Mouse (Mus musculus) adrenal gland, postnatal 4 days (tissue): Measurements from ENCODE around the gene Krtap27-1. TPM values are rescaled to one million over a fixed set of nuclear protein-coding genes. Genes with fewer than 3 reads are reported as not detected.

ENCODE experiments used
- DNase-seq, 2 experiments: peaks; one replicate each; pipeline ENCODE4 v3.0.0; 2021 to 2022; ENCODE audit warnings: low spot score in 2 of 2, mixed read lengths in 2 of 2
- long read RNA-seq, 2 experiments: library from polyadenylated mRNA; stranded (forward); transcript quantifications; one replicate each; pipeline ENCODE4 v2.0.0; 2021
- total RNA-seq, 2 experiments: library from RNA; stranded (reverse); gene quantifications; 2 replicates each; pipeline ENCODE4 v1.2.3; 2021

Krtap27-1 gene
- total RNA-seq = not detected
- long read RNA-seq, experiment 1 = 0 reads
- long read RNA-seq, experiment 2 = 0 reads

DNA sequence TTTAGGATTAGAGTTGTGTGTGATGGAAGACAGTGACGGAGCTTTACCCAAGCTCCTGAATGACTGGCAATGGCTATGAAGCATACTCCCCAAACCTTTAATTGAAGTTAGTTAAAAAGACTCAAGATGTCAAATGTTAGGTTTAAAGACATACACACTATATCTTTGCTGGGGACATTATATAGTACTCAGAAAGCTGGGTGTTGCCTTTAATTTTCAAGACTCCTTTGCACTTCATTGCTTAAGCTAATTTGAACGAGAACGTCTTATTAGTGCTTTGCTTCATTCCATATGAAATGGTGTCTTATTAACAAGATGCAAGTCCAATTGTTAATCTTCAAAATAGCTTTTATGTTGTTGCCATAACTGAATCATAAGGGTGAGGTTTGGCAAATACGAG is at the start of gene Krtap27-1:
TSS of gene Krtap27-1 (minus strand) at position 101 of the 400 bp plus-strand sequence.
- DNase-seq = no peak

DNA sequence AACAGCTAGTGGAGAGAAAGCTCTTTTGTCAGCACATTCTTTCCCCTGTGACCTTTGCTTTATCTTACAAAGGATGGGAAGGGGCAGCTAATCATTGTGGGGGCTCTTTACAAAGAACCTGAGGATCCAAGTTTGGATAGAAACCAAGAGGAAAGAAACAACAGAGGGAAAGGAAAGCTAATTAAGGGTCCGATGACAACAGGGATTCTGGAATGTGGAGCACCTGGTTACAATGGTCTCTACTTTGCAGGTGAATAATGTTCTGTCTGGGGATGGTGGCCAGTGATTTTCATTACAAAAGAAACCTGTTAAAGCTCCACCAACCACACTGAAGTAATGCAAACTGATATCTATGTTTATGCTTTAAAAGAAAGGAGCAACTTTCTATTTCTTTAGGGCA is 48.6 kb upstream of the Krtap27-1 start:
- no peak for DNase-seq

DNA sequence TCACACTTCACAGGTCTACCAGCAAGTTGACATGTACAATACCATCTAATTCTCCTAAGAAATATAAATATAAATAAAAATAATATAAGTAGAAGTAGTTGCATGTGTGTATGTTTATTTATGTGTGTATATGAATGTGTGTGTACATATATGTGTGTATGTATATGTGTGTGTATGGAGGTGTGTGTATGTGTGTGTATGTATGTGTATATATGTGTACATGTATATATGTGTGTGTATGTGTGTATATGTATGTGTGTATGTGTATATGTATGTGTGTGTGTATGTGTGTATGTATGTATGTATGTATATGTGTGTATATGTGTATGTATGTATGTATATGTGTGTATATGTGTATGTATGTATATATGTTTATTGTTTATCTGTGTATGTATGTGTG is 45.1 kb upstream of the Krtap27-1 start:
- DNase-seq = no peak

DNA sequence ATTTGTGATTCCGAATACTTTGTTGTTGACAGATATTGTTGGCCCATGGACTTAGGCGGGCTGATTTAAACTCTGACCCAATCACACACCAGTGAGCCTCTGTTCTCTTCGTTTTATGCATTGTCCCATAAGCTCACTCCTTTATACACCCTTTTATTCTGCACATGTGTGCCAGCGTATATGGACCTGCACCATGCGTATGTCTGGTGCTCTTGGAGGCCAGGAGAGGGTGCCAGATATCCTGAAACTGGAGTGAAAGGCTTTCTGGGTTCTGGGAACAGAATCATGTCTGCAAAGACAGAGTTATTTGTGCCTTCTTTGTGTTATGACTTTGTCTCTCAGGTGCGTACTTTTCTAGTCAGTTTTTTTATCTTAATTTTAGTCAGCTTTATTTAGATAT is 39.8 kb upstream of the Krtap27-1 start:
- DNase-seq = no peak

DNA sequence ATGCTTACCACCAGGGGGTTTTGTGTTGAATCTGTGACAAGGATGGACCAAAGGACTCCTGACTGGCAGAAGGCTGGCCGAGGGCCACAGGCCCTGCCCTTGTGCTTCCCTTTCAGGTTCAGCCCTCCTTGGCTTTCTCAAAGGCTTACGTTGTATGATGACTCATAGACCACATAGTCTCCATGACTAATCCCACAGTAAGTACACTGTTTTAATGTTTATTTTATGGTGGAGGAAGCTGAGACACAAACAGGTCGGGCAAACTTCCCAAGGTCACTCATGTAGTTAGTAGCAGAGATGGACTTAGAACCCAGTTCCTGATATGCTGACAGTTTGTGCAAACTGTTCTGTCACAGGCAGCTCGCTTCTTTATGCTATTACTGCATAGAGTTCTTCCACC is 39.3 kb upstream of the Krtap27-1 start:
- DNase-seq = no peak

DNA sequence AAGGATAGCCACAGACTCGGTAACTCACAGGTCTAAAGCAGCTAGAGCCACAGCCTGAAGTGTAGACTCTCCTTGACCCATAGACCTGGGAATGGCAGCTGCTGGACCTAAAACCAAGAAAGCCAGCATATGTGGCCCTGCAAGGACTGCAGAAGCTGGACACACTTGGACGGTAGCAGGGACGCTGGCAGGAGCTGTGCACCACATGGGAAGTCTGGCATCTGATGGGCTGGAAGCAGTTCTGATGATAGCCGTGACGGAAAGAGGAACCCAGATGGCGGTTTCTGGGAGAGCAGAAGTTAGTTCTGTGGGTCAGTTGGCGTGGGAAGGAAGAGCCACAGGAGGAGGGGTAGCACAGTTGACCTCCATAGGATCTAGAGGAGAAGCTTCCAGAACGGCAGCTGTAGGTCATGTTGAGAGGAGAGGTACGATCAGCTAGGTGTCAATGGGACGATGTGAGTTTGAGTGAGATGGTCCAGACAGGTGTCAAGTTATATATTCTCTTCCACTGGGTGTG is 36.1 kb upstream of the Krtap27-1 start, which contains the start of gene 2310061N02Rik:
TSS of gene 2310061N02Rik (minus strand) at position 467 of the 517 bp plus-strand sequence.
- no peak for DNase-seq

DNA sequence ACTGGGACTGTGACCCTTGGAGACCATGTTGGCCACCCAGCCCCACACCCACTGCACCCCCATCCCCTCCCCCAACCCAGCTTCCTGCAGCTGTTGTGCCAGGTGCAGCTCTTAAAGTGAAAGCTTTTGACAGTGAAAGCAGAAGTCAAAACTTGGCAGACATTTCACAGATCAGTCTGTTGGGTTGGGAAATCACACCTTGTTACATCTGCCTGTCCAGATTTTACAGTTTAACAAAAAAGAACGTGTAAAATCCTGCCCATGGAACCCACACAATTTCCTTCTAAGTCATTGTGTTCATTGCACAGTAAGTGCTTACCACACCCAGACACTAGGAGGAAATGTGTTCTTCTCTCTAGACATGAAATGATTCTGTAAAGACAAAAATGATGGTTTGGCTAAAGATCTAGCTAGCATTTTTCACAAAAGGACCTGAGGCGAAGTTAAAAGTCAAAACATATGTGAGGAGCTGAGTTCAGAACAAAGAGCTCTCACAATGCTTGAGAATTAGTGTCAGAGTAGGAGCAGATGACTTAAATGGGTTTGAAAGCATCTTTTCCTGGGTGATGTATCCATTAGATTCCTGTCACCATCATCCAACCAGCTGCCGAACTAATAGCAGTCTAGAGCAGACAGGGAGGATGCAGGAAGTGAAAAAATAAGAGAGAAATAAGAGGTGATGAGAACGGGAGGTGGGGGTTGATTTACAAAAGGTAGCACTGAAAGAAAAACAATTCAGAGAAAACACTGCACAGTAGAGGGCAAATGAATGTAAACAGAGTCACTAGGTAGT is 29.8 kb upstream of the Krtap27-1 start:
- DNase-seq = no peak

DNA sequence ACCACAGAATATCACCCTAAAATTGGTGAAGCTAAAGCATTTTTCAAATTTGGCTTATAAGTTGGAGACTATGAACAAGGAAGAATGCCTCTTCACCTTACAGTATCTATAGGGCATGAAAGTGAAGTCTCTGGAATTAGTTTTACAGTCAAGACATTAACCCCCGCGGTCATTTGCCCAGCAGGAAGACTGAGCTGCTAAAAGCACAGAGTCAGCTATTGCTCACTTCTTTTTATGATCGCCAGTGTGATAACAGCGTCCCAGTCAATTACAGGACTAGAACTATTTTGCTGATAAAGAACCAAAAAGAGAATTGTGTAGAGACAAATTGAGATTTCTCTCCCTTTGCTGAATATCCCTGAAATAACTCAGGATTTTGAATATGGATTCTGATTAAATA is 24.8 kb upstream of the Krtap27-1 start:
- DNase-seq = no peak

DNA sequence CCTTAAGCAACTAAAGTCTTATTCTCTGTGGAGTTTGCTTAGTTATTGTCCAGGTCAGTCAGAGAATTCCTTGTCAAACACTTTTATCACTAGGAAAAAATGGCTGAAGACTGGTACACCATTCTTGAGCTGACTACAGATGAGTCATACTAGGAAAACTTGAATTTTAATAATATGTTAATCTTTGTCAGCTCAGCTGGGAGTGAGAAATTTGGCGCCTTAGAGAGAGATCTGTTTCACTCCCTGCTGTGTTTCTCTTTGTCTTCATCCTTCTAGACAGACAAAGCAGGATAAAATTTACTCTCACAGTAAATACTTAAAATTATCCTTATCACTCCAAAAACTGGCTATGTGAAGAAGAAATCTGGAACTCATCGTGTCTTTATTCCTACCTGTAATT is 9.8 kb upstream of the Krtap27-1 start:
- DNase-seq = no peak

DNA sequence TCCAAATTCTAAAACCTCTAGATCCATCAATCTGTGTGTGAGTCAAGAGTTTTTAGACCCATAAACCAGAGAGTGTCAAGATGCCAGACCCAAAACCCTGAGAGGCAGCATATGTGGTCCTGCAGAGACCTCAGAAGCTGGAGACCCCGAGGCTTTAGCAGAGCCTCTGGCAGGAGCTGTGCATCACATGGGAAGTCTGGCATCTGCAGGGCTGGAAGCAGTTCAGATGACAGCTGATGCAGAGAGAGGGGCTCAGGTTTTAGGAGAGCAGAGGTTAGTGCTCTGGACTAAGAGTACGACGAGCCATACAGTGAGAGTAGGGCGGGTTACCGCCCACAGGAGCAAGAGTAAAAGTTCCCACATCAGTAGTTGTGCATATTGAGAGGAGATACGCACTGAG is 7.6 kb upstream of the Krtap27-1 start:
- DNase-seq = no peak

DNA sequence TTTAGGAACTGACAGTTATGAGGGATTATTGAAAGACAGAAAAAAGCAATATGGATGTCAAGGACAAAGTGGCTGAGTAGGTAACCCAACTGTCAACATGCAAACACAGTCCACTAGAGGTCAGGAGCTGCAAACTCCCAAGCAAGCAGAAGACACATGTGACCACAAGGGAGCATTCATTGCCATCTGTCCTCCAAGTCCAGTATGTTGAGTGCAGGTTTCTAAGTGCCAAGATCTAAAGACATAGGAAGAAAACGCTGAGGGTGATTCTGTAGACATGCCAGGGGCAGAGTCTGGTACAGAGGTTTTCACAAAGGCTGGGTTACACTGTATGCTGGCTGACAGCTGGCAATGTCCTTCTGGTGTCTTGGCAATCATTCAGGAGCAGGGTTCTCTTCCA is 14.0 kb downstream of the Krtap27-1 start:
- DNase-seq = no peak

DNA sequence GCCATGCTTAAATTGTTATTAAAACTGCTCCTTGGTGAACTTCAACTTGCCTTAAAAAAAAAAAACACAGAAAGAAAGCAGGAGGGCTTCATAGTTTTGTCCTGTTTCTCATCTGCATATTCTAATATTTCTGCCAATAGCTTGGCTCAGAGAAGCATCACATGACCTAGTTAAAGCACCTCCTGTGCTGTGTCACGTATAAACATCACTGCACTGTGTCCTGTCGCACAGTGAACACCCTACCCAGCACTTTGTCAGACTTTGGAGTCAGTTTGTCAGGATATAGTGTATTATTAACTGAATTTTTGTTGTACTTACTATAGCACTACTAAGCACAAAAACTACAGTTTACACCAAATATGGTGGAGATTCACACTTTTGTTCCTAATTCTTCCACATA is 19.5 kb downstream of the Krtap27-1 start:
- DNase-seq = no peak

DNA sequence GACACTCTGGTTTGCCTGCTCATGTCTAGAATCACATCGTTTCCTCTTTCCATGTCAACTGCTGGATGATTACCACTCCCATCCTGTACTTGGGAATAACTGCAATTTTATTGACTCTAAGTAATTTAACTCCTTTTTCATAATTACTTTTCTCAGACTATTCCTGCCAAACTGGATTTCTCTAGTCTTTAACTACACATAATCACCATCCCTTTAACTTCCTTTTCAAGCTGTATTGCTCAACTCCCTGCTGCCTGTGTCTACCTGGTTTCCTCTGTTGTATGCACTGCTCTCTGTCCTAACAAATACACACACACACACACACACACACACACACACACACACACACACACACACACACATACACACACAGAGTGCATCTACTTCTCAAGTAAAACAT is 20.4 kb downstream of the Krtap27-1 start:
- no peak for DNase-seq

DNA sequence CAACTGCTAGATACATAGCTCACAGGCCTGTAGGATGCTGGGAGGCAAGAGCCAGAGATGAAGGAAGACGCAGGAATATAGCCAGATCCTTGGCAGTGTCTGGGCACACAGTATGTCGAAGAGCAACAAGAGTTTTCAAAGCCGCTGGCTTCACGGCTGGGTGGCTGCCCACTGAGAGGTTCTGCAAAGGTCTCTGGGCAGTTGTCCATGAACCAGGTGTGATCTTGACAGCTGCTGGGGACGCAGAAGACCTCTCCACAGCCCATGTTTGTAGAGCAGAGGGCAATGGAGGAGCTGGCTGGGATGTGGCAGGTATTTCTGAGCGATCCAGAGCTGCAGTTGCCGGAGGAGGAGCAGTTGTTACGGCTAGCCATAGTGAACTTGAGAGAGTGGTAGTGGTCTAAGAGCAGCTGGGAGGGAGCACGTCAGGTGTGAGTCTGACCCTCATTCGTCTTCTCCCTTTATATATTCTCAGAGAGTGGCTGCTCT is 24.1 kb downstream of the Krtap27-1 start, which contains the start of gene Krtap26-1:
TSS of gene Krtap26-1 (minus strand) at position 439 of the 489 bp plus-strand sequence.
- no peak for DNase-seq

DNA sequence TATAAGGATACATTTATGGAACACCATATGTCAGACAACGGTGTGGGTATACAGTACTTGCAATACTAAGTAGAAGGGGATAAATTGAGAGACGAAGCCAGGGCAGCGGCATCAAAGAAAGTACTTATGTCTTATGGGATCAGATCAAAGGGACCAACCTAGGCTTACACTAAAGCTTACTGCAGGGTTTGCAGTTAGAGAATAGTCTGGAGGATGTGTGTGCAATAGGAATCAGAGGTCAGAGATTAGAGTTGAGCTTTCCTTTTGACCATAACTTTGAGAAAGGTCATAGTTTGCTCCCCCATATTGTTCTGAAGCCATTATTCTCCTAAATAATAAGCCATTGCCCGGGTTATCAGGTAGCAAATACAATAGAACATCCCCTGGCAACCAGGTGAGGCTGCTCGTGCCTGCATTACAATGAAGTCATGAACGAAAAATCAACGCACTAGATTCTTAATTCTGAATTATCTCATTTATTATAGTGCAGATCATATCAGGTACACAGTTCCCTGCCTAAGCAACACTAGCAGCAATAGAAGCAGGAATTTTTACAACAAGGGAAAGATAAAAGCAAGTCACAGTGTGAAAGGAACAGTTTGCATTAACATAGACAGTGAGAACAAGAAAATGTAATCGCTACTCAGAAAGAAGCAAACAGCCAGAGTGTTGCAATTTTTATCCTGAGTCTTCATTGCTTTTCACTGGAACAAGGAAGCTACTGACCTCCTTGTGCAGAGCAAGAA is 24.9 kb downstream of the Krtap27-1 start:
- DNase-seq = no peak

DNA sequence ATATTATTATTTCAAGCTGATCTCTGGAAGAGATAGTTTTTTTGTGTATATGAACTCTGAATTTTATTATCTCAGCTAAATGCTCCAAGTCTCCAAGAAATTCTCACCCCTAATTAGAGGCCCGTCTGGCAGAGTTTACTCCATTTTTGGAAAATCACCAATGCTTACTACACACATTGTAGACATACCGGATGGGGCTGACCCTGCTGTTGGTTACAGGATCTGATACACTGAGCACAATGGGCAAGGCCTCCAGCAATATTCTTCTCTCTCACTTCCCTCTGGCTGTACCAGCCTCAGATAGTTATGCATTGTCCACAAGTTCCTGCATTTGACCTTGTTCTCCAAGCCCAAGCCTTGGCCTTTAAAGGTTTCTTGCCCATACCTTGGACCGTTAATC is 31.4 kb downstream of the Krtap27-1 start:
- no peak for DNase-seq

DNA sequence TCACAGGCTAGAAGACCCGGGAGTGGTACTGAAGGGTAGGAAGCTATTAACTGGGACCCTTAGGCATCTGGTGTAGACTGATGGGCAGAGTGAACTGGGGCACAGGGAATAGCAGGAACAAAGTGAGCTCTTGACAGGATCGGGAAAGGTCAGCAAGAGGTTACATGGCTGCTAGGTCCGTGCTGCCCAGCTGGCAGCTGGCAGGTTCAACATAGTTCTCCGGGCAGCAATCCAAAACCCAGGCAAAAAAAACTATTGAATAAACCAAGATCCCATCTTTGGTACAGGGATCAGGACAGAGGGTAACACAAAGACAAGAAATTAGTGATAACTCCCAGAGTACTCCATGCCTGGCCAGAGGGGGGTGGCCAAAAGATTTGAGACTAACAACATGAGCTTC is 36.3 kb downstream of the Krtap27-1 start:
- DNase-seq = no peak

DNA sequence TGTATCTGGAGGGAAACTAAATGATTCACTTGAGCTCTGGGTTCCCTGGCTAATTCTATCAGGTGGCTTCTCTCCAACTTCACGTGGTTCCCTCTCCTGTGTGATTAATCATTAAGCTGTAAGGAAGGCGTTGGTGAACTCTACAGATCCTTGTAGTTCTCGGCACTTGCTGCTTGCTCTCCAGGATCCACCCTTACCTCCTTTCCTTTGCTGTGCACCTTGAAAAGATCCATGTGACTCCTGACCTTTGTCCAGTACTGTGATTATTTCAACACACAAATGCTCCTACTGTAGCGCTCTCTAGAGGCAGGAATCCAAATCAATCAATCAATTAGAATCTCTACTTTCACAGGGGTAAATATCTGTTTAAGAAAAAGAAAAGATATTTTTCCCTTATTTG is 40.0 kb downstream of the Krtap27-1 start:
- no peak for DNase-seq

DNA sequence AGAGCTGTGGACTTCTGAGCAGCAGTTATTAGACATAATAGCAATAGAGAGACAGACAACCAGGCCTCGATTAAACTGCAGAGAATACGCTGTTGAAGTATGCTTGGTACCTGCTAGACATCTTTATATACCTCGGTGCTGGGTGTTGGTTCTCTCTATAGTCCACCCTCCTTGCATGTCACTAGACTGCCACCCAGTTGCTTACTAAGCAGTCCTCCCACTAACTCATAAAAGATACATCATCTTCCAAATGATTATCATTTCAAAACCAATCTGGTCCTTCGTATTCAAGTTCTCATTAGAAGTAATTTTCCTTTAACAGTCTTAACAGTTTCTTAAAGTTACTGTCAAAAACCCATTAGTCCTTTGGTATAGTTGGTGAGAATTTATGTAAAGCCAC is 43.9 kb downstream of the Krtap27-1 start, which contains the start of gene 2310079G19Rik:
TSS of gene 2310079G19Rik (minus strand) at position 101 of the 400 bp plus-strand sequence.
- DNase-seq = no peak
